Mouse (Mus musculus): ENCODE data around the gene Mov10. TPM values are rescaled to one million over a fixed set of nuclear protein-coding genes. Genes with fewer than 3 reads are reported as not detected.
A peak's percentile ranks its signal among the peaks of the same experiment; 100 is the strongest.

The Mov10 gene
- polyA plus RNA-seq, 1 experiment, result not detected

- 97% methylated on average over 1 of the region's 1 CpGs for WGBS
- no peak overlapping the region for H3K4me3 ChIP-seq (ENCODE audit: insufficient read depth, low read depth, low read length)
- TF ChIP-seq CTCF (IDR thresholded peaks at IDR 0.05; ENCODE audit: insufficient read depth, low read depth, low read length) (no peak), POLR2A (IDR thresholded peaks at IDR 0.05; ENCODE audit: insufficient read depth, low read depth, low read length) (no peak)
- H3K27ac ChIP-seq (ENCODE audit: insufficient read depth, low read depth, low read length), result no peak overlapping the region
- no peaks in the 10 kb centered on the region for H3K4me1 ChIP-seq (ENCODE audit: control insufficient read depth, insufficient read depth, low read length)
Measured at GRCm38 (mm10) chr3:104854465-104854864, 36.1 kb upstream of the Mov10 start.

DNA sequence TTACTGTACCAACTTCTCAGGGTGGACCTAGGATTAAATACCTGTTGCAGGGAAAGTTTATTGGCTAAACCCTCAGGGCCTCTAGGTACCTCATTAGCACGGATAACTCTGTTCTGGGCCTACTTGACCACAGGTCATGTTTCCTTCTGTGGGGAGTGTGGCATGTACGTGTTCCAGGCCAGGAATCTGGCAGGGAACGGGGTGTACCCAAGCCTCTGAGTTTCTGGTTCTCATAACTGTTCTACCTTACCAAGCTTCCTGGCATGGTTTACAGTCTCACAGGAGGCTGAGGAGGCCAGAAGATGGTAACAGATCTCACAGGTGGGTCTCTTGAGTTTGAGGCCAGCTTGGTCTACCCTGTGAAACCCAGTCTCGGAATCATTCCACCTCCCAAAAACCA lies 28.2 kb upstream of the Mov10 start:
- Histone ChIP-seq H3K4me1 (ENCODE audit: control insufficient read depth, insufficient read depth, low read length) (no peaks in the 10 kb centered on the region), H3K27ac (ENCODE audit: insufficient read depth, low read depth, low read length) (no peak overlapping the region), H3K4me3 (ENCODE audit: insufficient read depth, low read depth, low read length) (no peak overlapping the region)
- WGBS, result 94% methylated on average over 4 of the region's 4 CpGs
- TF ChIP-seq CTCF (IDR thresholded peaks at IDR 0.05; ENCODE audit: insufficient read depth, low read depth, low read length), result no peak
- no peak for TF ChIP-seq POLR2A (IDR thresholded peaks at IDR 0.05; ENCODE audit: insufficient read depth, low read depth, low read length)

DNA sequence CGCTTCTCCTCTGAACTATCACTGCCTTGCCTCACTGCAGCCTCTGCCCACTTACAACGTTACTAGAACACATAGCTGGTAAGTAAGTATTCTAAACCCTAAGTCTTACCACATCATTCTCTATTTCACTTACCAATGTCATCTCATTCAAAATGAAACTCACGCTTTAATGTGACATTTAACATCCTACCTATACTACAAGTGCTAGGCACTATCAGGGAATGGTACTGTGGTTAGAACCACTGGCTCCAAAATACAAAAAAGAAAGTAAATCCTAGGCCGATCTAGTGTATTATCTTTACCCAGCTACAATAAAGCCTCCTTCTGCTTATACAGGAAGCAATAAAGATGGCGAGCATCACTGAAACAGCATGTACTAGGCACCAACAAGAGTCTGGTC lies 22.7 kb upstream of the Mov10 start:
- Histone ChIP-seq H3K4me1 (ENCODE audit: control insufficient read depth, insufficient read depth, low read length) (no peaks in the 10 kb centered on the region), H3K27ac (ENCODE audit: insufficient read depth, low read depth, low read length) (no peak overlapping the region), H3K4me3 (ENCODE audit: insufficient read depth, low read depth, low read length) (no peak overlapping the region)
- 94% methylated on average over 5 of the region's 5 CpGs for WGBS
- TF ChIP-seq CTCF (IDR thresholded peaks at IDR 0.05; ENCODE audit: insufficient read depth, low read depth, low read length) (no peak), POLR2A (IDR thresholded peaks at IDR 0.05; ENCODE audit: insufficient read depth, low read depth, low read length) (no peak)

DNA sequence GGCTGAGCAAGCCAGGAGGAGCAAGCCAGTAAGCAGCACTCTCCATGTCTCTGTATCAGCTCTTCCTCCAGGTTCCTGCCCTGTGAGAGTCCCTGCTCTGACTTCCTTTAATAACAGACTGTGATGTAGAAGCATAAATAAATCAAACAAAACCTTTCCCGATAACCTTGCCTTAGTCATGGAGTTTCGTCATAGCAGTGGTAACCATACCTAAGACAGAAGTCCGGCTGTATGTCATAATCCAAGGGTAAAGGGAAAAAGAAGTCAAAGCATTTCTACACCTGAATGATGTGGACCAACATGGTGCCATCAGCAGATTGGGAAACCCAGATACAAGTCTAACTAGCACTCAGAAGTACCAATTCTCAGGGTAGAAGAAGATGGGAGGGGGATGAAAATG lies 17.4 kb upstream of the Mov10 start:
- H3K4me1 ChIP-seq (ENCODE audit: control insufficient read depth, insufficient read depth, low read length), result no peaks in the 10 kb centered on the region
- no peak overlapping the region for H3K27ac ChIP-seq (ENCODE audit: insufficient read depth, low read depth, low read length)
- WGBS, result 97% methylated on average over 3 of the region's 3 CpGs
- TF ChIP-seq CTCF (IDR thresholded peaks at IDR 0.05; ENCODE audit: insufficient read depth, low read depth, low read length) (no peak), POLR2A (IDR thresholded peaks at IDR 0.05; ENCODE audit: insufficient read depth, low read depth, low read length) (no peak)
- no peak overlapping the region for H3K4me3 ChIP-seq (ENCODE audit: insufficient read depth, low read depth, low read length)

DNA sequence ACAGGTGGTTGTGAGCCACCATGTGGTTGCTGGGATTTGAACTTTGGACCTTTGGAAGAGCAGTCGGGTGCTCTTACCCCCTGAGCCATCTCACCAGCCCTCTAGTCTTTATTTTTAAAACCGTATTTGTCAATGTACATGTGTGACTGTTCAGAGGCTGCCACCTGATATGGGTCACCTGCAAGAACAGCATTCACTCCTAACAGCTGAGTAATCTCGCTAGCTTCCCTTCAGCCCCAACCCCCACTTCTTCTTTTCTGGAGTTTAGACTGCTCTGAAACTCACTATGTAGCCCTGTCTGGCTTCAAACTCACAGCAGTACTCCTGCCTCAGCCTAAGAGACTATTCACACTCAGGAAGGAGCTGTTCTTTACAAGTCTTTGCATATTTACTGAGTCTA lies 4.0 kb upstream of the Mov10 start:
- no peak overlapping the region for H3K4me3 ChIP-seq (ENCODE audit: insufficient read depth, low read depth, low read length)
- TF ChIP-seq CTCF (IDR thresholded peaks at IDR 0.05; ENCODE audit: insufficient read depth, low read depth, low read length) (no peak), POLR2A (IDR thresholded peaks at IDR 0.05; ENCODE audit: insufficient read depth, low read depth, low read length) (no peak)
- 93% methylated on average over 3 of the region's 3 CpGs for WGBS
- H3K4me1 ChIP-seq (ENCODE audit: control insufficient read depth, insufficient read depth, low read length), result peaks cover 4% of the 10 kb centered on the region; the same call in 1 of the 2 replicates
- no peak overlapping the region for H3K27ac ChIP-seq (ENCODE audit: insufficient read depth, low read depth, low read length)

DNA sequence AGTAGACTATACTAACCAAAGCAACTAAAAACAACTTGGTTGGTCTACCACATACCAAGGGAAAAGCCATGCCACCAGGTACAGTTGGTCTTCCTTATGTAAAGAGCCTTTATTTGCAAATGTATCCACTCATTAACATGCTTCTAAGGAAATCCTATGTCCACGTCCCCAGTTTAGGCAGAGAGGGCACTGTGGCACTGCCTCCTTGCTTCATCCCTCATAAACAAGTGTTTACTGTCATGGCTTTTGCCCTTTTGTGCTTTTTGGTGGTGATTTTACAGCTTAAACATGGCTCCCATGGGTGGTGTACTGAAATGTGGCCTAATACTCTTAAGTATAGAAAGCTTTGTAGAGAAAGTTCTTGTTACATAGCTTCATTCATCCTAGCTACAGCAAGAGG lies 2.1 kb upstream of the Mov10 start:
- Histone ChIP-seq H3K27ac (ENCODE audit: insufficient read depth, low read depth, low read length) (no peak overlapping the region), H3K4me3 (ENCODE audit: insufficient read depth, low read depth, low read length) (no peak overlapping the region), H3K4me1 (ENCODE audit: control insufficient read depth, insufficient read depth, low read length) (peaks cover 4% of the 10 kb centered on the region; the same call in 1 of the 2 replicates)
- 46% methylated on average over 1 of the region's 1 CpGs for WGBS
- TF ChIP-seq CTCF (IDR thresholded peaks at IDR 0.05; ENCODE audit: insufficient read depth, low read depth, low read length) (no peak), POLR2A (IDR thresholded peaks at IDR 0.05; ENCODE audit: insufficient read depth, low read depth, low read length) (no peak)

DNA sequence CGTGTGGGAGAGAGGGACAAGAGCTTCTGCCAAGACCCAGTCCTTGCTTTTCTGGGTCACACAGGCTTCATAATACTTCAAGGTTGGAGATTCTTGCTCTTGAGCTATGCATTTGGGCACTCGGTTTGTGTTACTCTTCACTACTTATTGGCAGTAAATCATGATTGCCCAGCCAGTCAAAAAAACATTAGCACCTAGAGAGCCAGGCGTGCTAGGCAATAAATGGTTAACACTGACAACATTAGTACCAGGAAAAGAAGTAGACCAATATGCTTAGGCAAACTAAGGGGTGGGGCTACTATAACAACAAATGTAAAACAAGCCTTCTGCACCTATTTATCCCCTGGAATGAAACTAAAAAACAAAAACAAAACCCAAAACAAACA lies 379 bp upstream of the Mov10 start:
- TF ChIP-seq POLR2A (IDR thresholded peaks at IDR 0.05; ENCODE audit: insufficient read depth, low read depth, low read length) (no peak), CTCF (IDR thresholded peaks at IDR 0.05; ENCODE audit: insufficient read depth, low read depth, low read length) (no peak)
- 11% methylated on average over 3 of the region's 3 CpGs for WGBS
- H3K4me1 ChIP-seq (ENCODE audit: control insufficient read depth, insufficient read depth, low read length), result peaks cover 4% of the 10 kb centered on the region; the same call in 1 of the 2 replicates
- H3K27ac ChIP-seq (ENCODE audit: insufficient read depth, low read depth, low read length), result no peak overlapping the region
- H3K4me3 ChIP-seq (ENCODE audit: insufficient read depth, low read depth, low read length), result peak overlapping the region; percentile 84

GRCm38 (mm10) chr3:104817481-104817990 lies 827 bp downstream of the Mov10 start:
- WGBS, result under 1% methylated on average over 43 of the region's 46 CpGs
- no peak overlapping the region for H3K27ac ChIP-seq (ENCODE audit: insufficient read depth, low read depth, low read length)
- no peak for TF ChIP-seq POLR2A (IDR thresholded peaks at IDR 0.05; ENCODE audit: insufficient read depth, low read depth, low read length)
- TF ChIP-seq CTCF (IDR thresholded peaks at IDR 0.05; ENCODE audit: insufficient read depth, low read depth, low read length), result no peak
- H3K4me3 ChIP-seq (ENCODE audit: insufficient read depth, low read depth, low read length), result peak overlapping the region; percentile 84
- peaks cover 4% of the 10 kb centered on the region; the same call in 1 of the 2 replicates for H3K4me1 ChIP-seq (ENCODE audit: control insufficient read depth, insufficient read depth, low read length)

- Histone ChIP-seq H3K27ac (ENCODE audit: insufficient read depth, low read depth, low read length) (no peak overlapping the region), H3K4me3 (ENCODE audit: insufficient read depth, low read depth, low read length) (no peak overlapping the region), H3K4me1 (ENCODE audit: control insufficient read depth, insufficient read depth, low read length) (peaks cover 4% of the 10 kb centered on the region; the same call in 1 of the 2 replicates)
- 96% methylated on average over 7 of the region's 7 CpGs for WGBS
- no peak for TF ChIP-seq POLR2A (IDR thresholded peaks at IDR 0.05; ENCODE audit: insufficient read depth, low read depth, low read length)
- TF ChIP-seq CTCF (IDR thresholded peaks at IDR 0.05; ENCODE audit: insufficient read depth, low read depth, low read length), result no peak
Measured at GRCm38 (mm10) chr3:104816130-104816529, 2.2 kb downstream of the Mov10 start.

- 98% methylated on average over 2 of the region's 2 CpGs for WGBS
- Histone ChIP-seq H3K4me1 (ENCODE audit: control insufficient read depth, insufficient read depth, low read length) (peaks cover 4% of the 10 kb centered on the region; the same call in 1 of the 2 replicates), H3K4me3 (ENCODE audit: insufficient read depth, low read depth, low read length) (no peak overlapping the region), H3K27ac (ENCODE audit: insufficient read depth, low read depth, low read length) (no peak overlapping the region)
- TF ChIP-seq CTCF (IDR thresholded peaks at IDR 0.05; ENCODE audit: insufficient read depth, low read depth, low read length) (no peak), POLR2A (IDR thresholded peaks at IDR 0.05; ENCODE audit: insufficient read depth, low read depth, low read length) (no peak)
Measured at GRCm38 (mm10) chr3:104815346-104815745, 3.0 kb downstream of the Mov10 start.
